Mouse (Mus musculus) myocyte (in vitro differentiated cells): ENCODE measurements at regions not wholly inside any gene's neighbourhood (a gene's known extent, or its start where the extent isn't known, plus 50 kb on each side); places are given as distances from the start of the nearest gene placed in this dataset.

Source experiments
- H3K27me3 ChIP-seq: one replicate; pipeline ENCODE4 v1.6.1; 2011; ENCODE audit not compliant: control insufficient read depth, insufficient read depth, insufficient read length
- H3K36me3 ChIP-seq: one replicate; pipeline ENCODE4 v1.6.1; 2011; ENCODE audit not compliant: control insufficient read depth, insufficient read depth
- H3K4me2 ChIP-seq: one replicate; pipeline ENCODE4 v1.6.1; 2011; ENCODE audit warnings: low read depth, control low read depth
- H3K4me3 ChIP-seq: one replicate; pipeline ENCODE4 v1.5.1; 2011; ENCODE audit warnings: mild to moderate bottlenecking, control low read depth, moderate library complexity
- H3K79me2 ChIP-seq: one replicate; pipeline ENCODE4 v1.6.1; 2011; ENCODE audit not compliant: control insufficient read depth, insufficient read depth
- H3ac ChIP-seq: one replicate; pipeline ENCODE4 v1.6.1; 2011; ENCODE audit not compliant: control insufficient read depth, insufficient read length
- CEBPB ChIP-seq: IDR thresholded peaks from 2 replicates; pipeline ENCODE4 v1.6.1; 2011; ENCODE audit warnings: mild to moderate bottlenecking, moderate library complexity; ENCODE audit not compliant: poor library complexity, insufficient read depth, severe bottlenecking
- E2F4 ChIP-seq: IDR thresholded peaks from one replicate; pipeline ENCODE4 v1.6.1; 2011; ENCODE audit warnings: mild to moderate bottlenecking, control low read depth, moderate library complexity; ENCODE audit not compliant: insufficient read depth
- MAX ChIP-seq: IDR thresholded peaks from one replicate; pipeline ENCODE4 v1.6.1; 2011; ENCODE audit warnings: low read depth, mild to moderate bottlenecking, control low read depth
- MYOD1 ChIP-seq, 3 experiments: IDR thresholded peaks; one replicate each; pipeline ENCODE4 v1.6.1; 2011; ENCODE audit warnings: control low read depth in 2 of 3, low read depth in 2 of 3, mild to moderate bottlenecking in 2 of 3, moderate library complexity in 1 of 3; ENCODE audit not compliant: insufficient read length in 2 of 3, control insufficient read depth in 1 of 3
- MYOG ChIP-seq, 3 experiments: IDR thresholded peaks; one replicate each; pipeline ENCODE4 v1.6.1; 2011; ENCODE audit warnings: control low read depth in 2 of 3, low read depth in 2 of 3, mild to moderate bottlenecking in 2 of 3; ENCODE audit not compliant: insufficient read length in 2 of 3, control insufficient read depth in 1 of 3, insufficient read depth in 1 of 3
- POLR2A ChIP-seq: IDR thresholded peaks from one replicate; pipeline ENCODE4 v1.6.1; 2011; ENCODE audit warnings: low read depth, mild to moderate bottlenecking, control low read depth, moderate library complexity; ENCODE audit not compliant: insufficient read length
- POLR2AphosphoS2 ChIP-seq: IDR thresholded peaks from one replicate; pipeline ENCODE4 v1.6.1; 2011; ENCODE audit warnings: low read depth, control low read depth; ENCODE audit not compliant: insufficient read length
- REST ChIP-seq: IDR thresholded peaks from one replicate; pipeline ENCODE4 v1.6.1; 2011; ENCODE audit warnings: mild to moderate bottlenecking, control low read depth, moderate library complexity; ENCODE audit not compliant: insufficient read depth, insufficient read length
- SRF ChIP-seq: IDR thresholded peaks from one replicate; pipeline ENCODE4 v1.6.1; 2011; ENCODE audit warnings: low read depth; ENCODE audit not compliant: control insufficient read depth, insufficient read length
- TCF12 ChIP-seq: IDR thresholded peaks from one replicate; pipeline ENCODE4 v1.6.1; 2011; ENCODE audit warnings: mild to moderate bottlenecking, control low read depth; ENCODE audit not compliant: poor library complexity, insufficient read depth, severe bottlenecking
- TCF3 ChIP-seq: IDR thresholded peaks from one replicate; pipeline ENCODE4 v1.6.1; 2011; ENCODE audit warnings: low read depth, control low read depth; ENCODE audit not compliant: insufficient read length
- USF1 ChIP-seq: IDR thresholded peaks from one replicate; pipeline ENCODE4 v1.6.1; 2011; ENCODE audit warnings: low read depth, mild to moderate bottlenecking, control low read depth, moderate library complexity

GRCm38 (mm10) chr12:49449396-49449795 is 64.4 kb downstream of the Gm43517 start:
- TF ChIP-seq MYOD1 (IDR thresholded peaks at IDR 0.05; ENCODE audit: control insufficient read depth in 1 of 3, insufficient read length in 2 of 3, low read depth in 2 of 3) (no peak), CEBPB (no peak), POLR2AphosphoS2 (no peak), REST (no peak), TCF12 (no peak), USF1 (no peak), E2F4 (no peak), TCF3 (no peak), POLR2A (no peak)
- no peak overlapping the region for H3K4me3 ChIP-seq

GRCm38 (mm10) chr12:49468059-49468458 is 83.1 kb downstream of the Gm43517 start:
- H3K79me2 ChIP-seq, result no peaks in the 10 kb centered on the region
- H3K4me2 ChIP-seq, result no peak overlapping the region
- H3K36me3 ChIP-seq, result no peaks in the 10 kb centered on the region
- H3ac ChIP-seq, result no peak overlapping the region
- H3K4me3 ChIP-seq, result no peak overlapping the region
- H3K27me3 ChIP-seq, result no peaks in the 10 kb centered on the region
- TF ChIP-seq TCF3 (no peak), MAX (no peak), USF1 (no peak), MYOG (IDR thresholded peaks at IDR 0.05; ENCODE audit: control insufficient read depth in 1 of 3, insufficient read depth in 1 of 3, insufficient read length in 2 of 3, low read depth in 2 of 3) (no peak), POLR2A (no peak), POLR2AphosphoS2 (no peak), E2F4 (no peak), SRF (no peak), MYOD1 (IDR thresholded peaks at IDR 0.05; ENCODE audit: control insufficient read depth in 1 of 3, insufficient read length in 2 of 3, low read depth in 2 of 3) (no peak), REST (no peak), TCF12 (no peak), CEBPB (no peak)

More at GRCm38 (mm10) chr12:49449396-49449795, 64.4 kb downstream of the Gm43517 start:
- Histone ChIP-seq H3ac (no peak overlapping the region), H3K36me3 (no peaks in the 10 kb centered on the region), H3K79me2 (no peaks in the 10 kb centered on the region), H3K4me2 (no peak overlapping the region), H3K27me3 (no peaks in the 10 kb centered on the region)

- H3K79me2 ChIP-seq, result no peaks in the 10 kb centered on the region
- H3K4me2 ChIP-seq, result no peak overlapping the region
- H3K4me3 ChIP-seq, result no peak overlapping the region
- no peaks in the 10 kb centered on the region for H3K27me3 ChIP-seq
- TF ChIP-seq MYOD1 (IDR thresholded peaks at IDR 0.05; ENCODE audit: control insufficient read depth in 1 of 3, insufficient read length in 2 of 3, low read depth in 2 of 3), result no peak
- peak; percentile 64 for TF ChIP-seq CEBPB
- H3ac ChIP-seq, result no peak overlapping the region
- H3K36me3 ChIP-seq, result no peaks in the 10 kb centered on the region
These were observed 88.4 kb downstream of the Gm43517 start for GRCm38 (mm10) chr12:49473371-49473770.

- Histone ChIP-seq H3K4me2 (peak overlapping the region; percentile 15), H3K79me2 (no peaks in the 10 kb centered on the region), H3ac (no peak overlapping the region), H3K36me3 (no peaks in the 10 kb centered on the region), H3K4me3 (no peak overlapping the region), H3K27me3 (no peaks in the 10 kb centered on the region)
- no peak for TF ChIP-seq POLR2A
- TF ChIP-seq USF1, result no peak
- TF ChIP-seq TCF12, result no peak
These were observed 95.7 kb downstream of the Gm43517 start for GRCm38 (mm10) chr12:49480656-49481055.

- Histone ChIP-seq H3K4me3 (no peak overlapping the region), H3K79me2 (no peaks in the 10 kb centered on the region), H3ac (no peak overlapping the region), H3K27me3 (no peaks in the 10 kb centered on the region), H3K4me2 (no peak overlapping the region), H3K36me3 (no peaks in the 10 kb centered on the region)
- TF ChIP-seq REST, result no peak
- no peak for TF ChIP-seq MYOG (IDR thresholded peaks at IDR 0.05; ENCODE audit: control insufficient read depth in 1 of 3, insufficient read depth in 1 of 3, insufficient read length in 2 of 3, low read depth in 2 of 3)
- TF ChIP-seq TCF12, result no peak
- no peak for TF ChIP-seq MYOD1 (IDR thresholded peaks at IDR 0.05; ENCODE audit: control insufficient read depth in 1 of 3, insufficient read length in 2 of 3, low read depth in 2 of 3)
- no peak for TF ChIP-seq MAX
- TF ChIP-seq E2F4, result no peak
- TF ChIP-seq TCF3, result no peak
- no peak for TF ChIP-seq POLR2A
- TF ChIP-seq CEBPB, result no peak
These were observed 96.2 kb downstream of the Gm43517 start for GRCm38 (mm10) chr12:49481151-49481550.

GRCm38 (mm10) chr12:49482367-49482766 is 97.4 kb downstream of the Gm43517 start:
- Histone ChIP-seq H3K36me3 (no peaks in the 10 kb centered on the region), H3K4me2 (no peak overlapping the region), H3ac (no peak overlapping the region), H3K27me3 (no peaks in the 10 kb centered on the region), H3K79me2 (no peaks in the 10 kb centered on the region), H3K4me3 (no peak overlapping the region)
- TF ChIP-seq USF1 (no peak), MAX (no peak), MYOG (IDR thresholded peaks at IDR 0.05; ENCODE audit: control insufficient read depth in 1 of 3, insufficient read depth in 1 of 3, insufficient read length in 2 of 3, low read depth in 2 of 3) (no peak), TCF3 (no peak), POLR2A (no peak), CEBPB (no peak), SRF (no peak), E2F4 (no peak)
